Mouse (Mus musculus) c-Kit-negative CD71-positive TER-119-positive erythroid progenitor cells, embryonic 14.5 days (primary cell): ENCODE results near the gene Masp2.

Source experiments
- DNase-seq: peaks from one replicate; pipeline ENCODE4 v3.0.0-alpha.2; 2013; ENCODE audit warnings: low read depth, low spot score

Gene Masp2

GRCm38 (mm10) chr4:148602357-148603120, at the start of gene Masp2:
Gene Masp2 (plus strand): TSS chr4:148602554.
- DNase-seq = no peak

- DNase-seq = no peak
Observed at GRCm38 (mm10) chr4:148557766-148558165, 44.6 kb upstream of the Masp2 start.

GRCm38 (mm10) chr4:148558297-148559000, 43.9 kb upstream of the Masp2 start, which contains the start of gene Exosc10:
Gene Exosc10 (plus strand): TSS chr4:148558429.
- peak; percentile 82 for DNase-seq

GRCm38 (mm10) chr4:148562676-148563075, 39.7 kb upstream of the Masp2 start:
- no peak for DNase-seq

- DNase-seq = no peak
Observed at GRCm38 (mm10) chr4:148563595-148563994, 38.8 kb upstream of the Masp2 start.

GRCm38 (mm10) chr4:148570138-148570537, 32.2 kb upstream of the Masp2 start:
- DNase-seq = no peak

GRCm38 (mm10) chr4:148570693-148571295, 31.6 kb upstream of the Masp2 start:
- DNase-seq = no peak

GRCm38 (mm10) chr4:148573222-148573621, 29.1 kb upstream of the Masp2 start:
- no peak for DNase-seq

GRCm38 (mm10) chr4:148580765-148581164, 21.6 kb upstream of the Masp2 start:
- DNase-seq = no peak

- no peak for DNase-seq
Observed at GRCm38 (mm10) chr4:148581422-148581821, 20.9 kb upstream of the Masp2 start.

GRCm38 (mm10) chr4:148583257-148583656, 19.1 kb upstream of the Masp2 start:
- DNase-seq = no peak

GRCm38 (mm10) chr4:148586648-148587047, 15.7 kb upstream of the Masp2 start:
- DNase-seq = no peak

- DNase-seq = no peak
Observed at GRCm38 (mm10) chr4:148588793-148589192, 13.6 kb upstream of the Masp2 start.

- DNase-seq = no peak
Observed at GRCm38 (mm10) chr4:148589565-148589964, 12.8 kb upstream of the Masp2 start.

GRCm38 (mm10) chr4:148590421-148591170, 11.8 kb upstream of the Masp2 start:
- no peak for DNase-seq

- peak; percentile 86 for DNase-seq
Observed at GRCm38 (mm10) chr4:148591171-148591630, 11.2 kb upstream of the Masp2 start, which contains the start of gene Srm. Gene Srm (plus strand): TSS chr4:148591503.

GRCm38 (mm10) chr4:148591637-148592380, 10.5 kb upstream of the Masp2 start:
- DNase-seq = peak; percentile 17

- DNase-seq = no peak
Observed at GRCm38 (mm10) chr4:148593996-148594395, 8.4 kb upstream of the Masp2 start.

GRCm38 (mm10) chr4:148595916-148596315, 6.4 kb upstream of the Masp2 start:
- no peak for DNase-seq

- no peak for DNase-seq
Observed at GRCm38 (mm10) chr4:148596731-148597130, 5.6 kb upstream of the Masp2 start.

- no peak for DNase-seq
Observed at GRCm38 (mm10) chr4:148598826-148599225, 3.5 kb upstream of the Masp2 start.
